Mouse (Mus musculus): ENCODE data around the gene Cntn1. TPM values are rescaled to one million over a fixed set of nuclear protein-coding genes. Genes with fewer than 3 reads are reported as not detected.

The Cntn1 gene
- polyA plus RNA-seq, 1 experiment from 2014 or later = 0.38 TPM

DNA sequence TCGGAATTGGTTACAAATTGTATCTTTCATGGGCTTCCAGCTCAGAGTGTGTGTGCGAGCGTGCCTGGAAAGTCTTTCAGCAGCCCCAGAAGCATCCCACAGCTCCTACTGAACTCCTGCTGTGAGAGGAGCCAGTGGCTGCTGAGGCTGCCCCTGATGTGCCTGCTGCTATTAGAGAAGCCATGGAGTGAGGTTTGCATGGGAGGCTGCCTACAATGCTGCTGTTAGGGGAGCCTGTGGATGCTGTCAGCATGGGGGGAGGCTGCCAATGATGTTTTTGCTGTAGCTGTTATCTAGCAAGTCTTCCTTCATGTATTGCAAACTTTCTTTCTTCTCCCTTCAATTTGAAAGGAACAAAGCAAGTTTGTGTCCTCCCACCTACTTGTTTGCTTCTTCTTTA, 217.4 kb downstream of the Cntn1 start:
- Histone ChIP-seq H3K9ac (replicated peaks; ENCODE audit: low read depth) (no peak overlapping the region), H3K9me3 (ENCODE audit: low read length) (no peaks in the 10 kb centered on the region), H3K4me1 (ENCODE audit: insufficient read depth, low read depth, low read length) (no peaks in the 10 kb centered on the region), H3K4me2 (replicated peaks; ENCODE audit: low read depth, low read length) (no peak overlapping the region), H3K4me3 (ENCODE audit: low read depth, low read length) (no peak overlapping the region), H3K27ac (ENCODE audit: low read length) (no peak overlapping the region), H3K27me3 (replicated peaks; ENCODE audit: insufficient read depth, low read length) (no peaks in the 10 kb centered on the region), H3K36me3 (ENCODE audit: insufficient read depth, low read length) (no peaks in the 10 kb centered on the region)
- TF ChIP-seq EP300 (IDR thresholded peaks at IDR 0.05) = no peak
- TF ChIP-seq CTCF (IDR thresholded peaks at IDR 0.05) = no peak
- WGBS = 53% methylated on average over 3 of the region's 3 CpGs
- ATAC-seq (no peak), DNase-seq (ENCODE audit: low spot score) (no peak)

DNA sequence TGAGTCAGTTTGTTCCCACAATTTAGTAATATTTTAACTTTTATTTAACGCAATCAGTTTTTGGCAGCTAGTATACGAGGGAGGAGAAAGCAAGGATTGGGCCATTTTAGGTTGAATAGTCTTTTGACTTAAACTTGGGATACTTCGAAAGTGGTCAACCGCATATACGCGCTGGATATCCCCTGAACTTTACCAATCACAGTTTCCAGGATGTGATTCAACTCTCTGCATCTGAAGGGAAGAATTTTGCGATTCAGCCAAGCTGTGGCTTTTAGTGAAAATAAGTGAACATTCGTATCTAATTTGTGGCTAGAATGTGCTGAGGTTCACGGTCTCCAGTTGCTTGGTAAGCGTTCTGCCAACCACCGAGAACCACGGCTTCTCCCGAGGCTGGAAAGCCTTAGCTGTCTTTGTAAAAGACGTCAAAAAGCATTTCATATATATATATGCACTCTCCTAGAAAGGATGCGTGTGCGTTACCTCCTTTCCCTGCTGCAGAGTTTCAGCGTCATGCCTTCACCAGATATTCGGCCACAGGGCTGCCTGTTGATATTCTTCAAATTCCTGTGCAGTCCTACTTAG, 217.9 kb downstream of the Cntn1 start:
- no peak for DNase-seq (ENCODE audit: low spot score)
- H3K36me3 ChIP-seq (ENCODE audit: insufficient read depth, low read length) = no peaks in the 10 kb centered on the region
- no peak overlapping the region for H3K4me3 ChIP-seq (ENCODE audit: low read depth, low read length)
- ATAC-seq = no peak
- 84% methylated on average over 18 of the region's 18 CpGs for WGBS
- no peak overlapping the region for H3K4me2 ChIP-seq (replicated peaks; ENCODE audit: low read depth, low read length)
- no peak overlapping the region for H3K27ac ChIP-seq (ENCODE audit: low read length)
- no peaks in the 10 kb centered on the region for H3K9me3 ChIP-seq (ENCODE audit: low read length)
- no peak for TF ChIP-seq EP300 (IDR thresholded peaks at IDR 0.05)
- no peak for TF ChIP-seq CTCF (IDR thresholded peaks at IDR 0.05)
- no peaks in the 10 kb centered on the region for H3K27me3 ChIP-seq (replicated peaks; ENCODE audit: insufficient read depth, low read length)
- no peak overlapping the region for H3K9ac ChIP-seq (replicated peaks; ENCODE audit: low read depth)
- no peaks in the 10 kb centered on the region for H3K4me1 ChIP-seq (ENCODE audit: insufficient read depth, low read depth, low read length)

DNA sequence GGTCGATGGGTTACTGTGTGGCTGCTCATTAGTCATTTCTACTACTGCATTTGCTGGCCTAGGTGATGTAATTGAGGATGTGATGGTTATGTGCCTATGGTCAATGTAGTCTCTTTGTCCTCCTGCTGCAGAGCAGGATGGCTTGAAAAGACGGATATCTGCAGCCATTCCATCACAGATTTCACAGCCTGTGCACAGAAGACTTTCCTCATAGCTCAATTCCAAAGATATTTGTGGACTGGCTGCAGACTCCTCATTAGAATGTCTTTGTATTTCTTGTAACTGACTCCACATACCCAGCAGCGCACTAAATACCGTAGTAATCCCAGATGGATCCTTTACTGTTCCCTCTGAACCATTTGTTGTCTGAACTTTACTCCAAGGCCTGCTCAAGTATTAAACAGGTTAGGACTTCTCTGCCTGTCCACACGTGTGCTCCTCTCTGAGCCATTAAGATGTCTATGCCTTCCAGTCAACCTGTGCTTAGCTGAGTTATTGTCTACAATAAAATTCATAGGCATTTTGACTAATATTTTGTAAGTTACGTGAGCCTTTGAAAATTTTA, 220.9 kb downstream of the Cntn1 start:
- no peak for DNase-seq (ENCODE audit: low spot score)
- H3K9me3 ChIP-seq (ENCODE audit: low read length) = no peaks in the 10 kb centered on the region
- H3K4me1 ChIP-seq (ENCODE audit: insufficient read depth, low read depth, low read length) = no peaks in the 10 kb centered on the region
- TF ChIP-seq CTCF (IDR thresholded peaks at IDR 0.05) = no peak
- no peak for TF ChIP-seq EP300 (IDR thresholded peaks at IDR 0.05)
- H3K27ac ChIP-seq (ENCODE audit: low read length) = no peak overlapping the region
- H3K36me3 ChIP-seq (ENCODE audit: insufficient read depth, low read length) = no peaks in the 10 kb centered on the region
- 78% methylated on average over 6 of the region's 6 CpGs for WGBS
- no peak for ATAC-seq
- no peak overlapping the region for H3K9ac ChIP-seq (replicated peaks; ENCODE audit: low read depth)
- no peaks in the 10 kb centered on the region for H3K27me3 ChIP-seq (replicated peaks; ENCODE audit: insufficient read depth, low read length)
- H3K4me3 ChIP-seq (ENCODE audit: low read depth, low read length) = no peak overlapping the region
- no peak overlapping the region for H3K4me2 ChIP-seq (replicated peaks; ENCODE audit: low read depth, low read length)

DNA sequence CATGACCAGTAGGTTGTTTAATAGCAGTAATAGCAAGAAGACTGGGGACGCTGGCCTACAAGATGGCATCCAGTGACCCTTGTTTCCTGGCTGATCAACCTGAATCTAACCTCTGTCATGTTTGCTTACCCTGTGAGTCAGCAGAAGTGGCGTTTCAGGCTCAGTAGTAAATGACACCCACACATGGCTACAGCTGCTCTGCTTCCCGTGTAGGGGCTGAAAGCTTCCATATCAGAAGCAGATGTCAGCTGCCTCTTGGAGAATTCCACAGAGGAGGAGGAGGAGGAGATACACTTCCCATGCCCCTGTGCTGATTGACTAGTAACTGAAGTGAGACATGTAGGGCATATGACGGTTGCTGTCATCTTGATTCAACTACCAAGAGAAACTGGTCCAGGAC, 225.9 kb downstream of the Cntn1 start:
- 33% methylated on average over 4 of the region's 4 CpGs for WGBS
- H3K27ac ChIP-seq (ENCODE audit: low read length) = no peak overlapping the region
- no peak overlapping the region for H3K9ac ChIP-seq (replicated peaks; ENCODE audit: low read depth)
- TF ChIP-seq CTCF (IDR thresholded peaks at IDR 0.05) = no peak
- no peaks in the 10 kb centered on the region for H3K36me3 ChIP-seq (ENCODE audit: insufficient read depth, low read length)
- no peaks in the 10 kb centered on the region for H3K27me3 ChIP-seq (replicated peaks; ENCODE audit: insufficient read depth, low read length)
- no peak overlapping the region for H3K4me2 ChIP-seq (replicated peaks; ENCODE audit: low read depth, low read length)
- H3K4me3 ChIP-seq (ENCODE audit: low read depth, low read length) = no peak overlapping the region
- no peaks in the 10 kb centered on the region for H3K9me3 ChIP-seq (ENCODE audit: low read length)
- ATAC-seq (no peak), DNase-seq (ENCODE audit: low spot score) (no peak)
- no peaks in the 10 kb centered on the region for H3K4me1 ChIP-seq (ENCODE audit: insufficient read depth, low read depth, low read length)

DNA sequence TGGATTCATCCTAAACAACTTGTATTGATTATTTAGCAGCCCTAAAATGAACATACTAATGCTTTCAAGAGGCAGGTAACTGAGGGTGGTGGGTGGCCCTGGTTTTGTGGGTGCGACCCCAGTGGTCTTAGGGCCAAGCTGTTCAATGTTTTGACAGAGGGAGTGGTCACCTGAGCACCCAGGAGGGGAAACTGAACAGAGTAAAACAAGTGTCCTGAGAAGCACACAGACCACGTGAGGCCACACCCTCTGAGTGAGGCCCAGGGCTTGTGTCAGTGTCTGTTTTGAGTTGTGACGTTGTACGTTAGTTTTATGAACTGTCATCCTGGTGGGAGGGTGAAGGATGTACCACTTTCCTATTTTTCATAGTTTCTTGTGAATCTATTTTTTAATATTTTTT, 227.0 kb downstream of the Cntn1 start:
- no peaks in the 10 kb centered on the region for H3K4me1 ChIP-seq (ENCODE audit: insufficient read depth, low read depth, low read length)
- H3K27me3 ChIP-seq (replicated peaks; ENCODE audit: insufficient read depth, low read length) = no peaks in the 10 kb centered on the region
- H3K27ac ChIP-seq (ENCODE audit: low read length) = no peak overlapping the region
- TF ChIP-seq EP300 (IDR thresholded peaks at IDR 0.05) (no peak), CTCF (IDR thresholded peaks at IDR 0.05) (no peak)
- no peak overlapping the region for H3K4me3 ChIP-seq (ENCODE audit: low read depth, low read length)
- H3K36me3 ChIP-seq (ENCODE audit: insufficient read depth, low read length) = no peaks in the 10 kb centered on the region
- DNase-seq (ENCODE audit: low spot score) (no peak), ATAC-seq (no peak)
- H3K9ac ChIP-seq (replicated peaks; ENCODE audit: low read depth) = no peak overlapping the region
- no peak overlapping the region for H3K4me2 ChIP-seq (replicated peaks; ENCODE audit: low read depth, low read length)
- 67% methylated on average over 4 of the region's 4 CpGs for WGBS
- H3K9me3 ChIP-seq (ENCODE audit: low read length) = no peaks in the 10 kb centered on the region

DNA sequence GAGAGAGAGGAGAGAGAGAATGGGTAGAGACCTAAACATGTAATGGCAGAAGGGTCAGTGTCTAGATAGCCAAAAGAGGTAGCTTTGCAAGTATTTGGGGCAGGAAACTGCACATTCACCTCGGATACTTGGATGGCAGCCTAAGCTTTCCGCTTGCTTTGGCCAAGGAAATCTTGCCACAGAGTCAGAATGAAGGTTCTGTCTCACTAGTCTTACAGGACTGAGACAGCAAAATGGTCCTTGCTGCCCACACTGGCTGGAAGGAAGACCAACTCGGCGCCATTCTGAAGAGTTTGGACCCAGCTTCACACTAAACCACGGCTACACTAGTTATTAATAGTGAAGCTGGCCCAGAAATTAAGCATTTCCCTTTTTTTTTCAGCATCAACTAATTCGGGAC, 230.0 kb downstream of the Cntn1 start:
- 75% methylated on average over 6 of the region's 6 CpGs for WGBS
- no peak overlapping the region for H3K4me3 ChIP-seq (ENCODE audit: low read depth, low read length)
- H3K4me1 ChIP-seq (ENCODE audit: insufficient read depth, low read depth, low read length) = no peaks in the 10 kb centered on the region
- H3K9ac ChIP-seq (replicated peaks; ENCODE audit: low read depth) = no peak overlapping the region
- no peak for ATAC-seq
- no peaks in the 10 kb centered on the region for H3K27me3 ChIP-seq (replicated peaks; ENCODE audit: insufficient read depth, low read length)
- no peak overlapping the region for H3K4me2 ChIP-seq (replicated peaks; ENCODE audit: low read depth, low read length)
- H3K36me3 ChIP-seq (ENCODE audit: insufficient read depth, low read length) = no peaks in the 10 kb centered on the region
- H3K9me3 ChIP-seq (ENCODE audit: low read length) = no peaks in the 10 kb centered on the region
- no peak for DNase-seq (ENCODE audit: low spot score)
- no peak overlapping the region for H3K27ac ChIP-seq (ENCODE audit: low read length)
- TF ChIP-seq CTCF (IDR thresholded peaks at IDR 0.05) (no peak), EP300 (IDR thresholded peaks at IDR 0.05) (no peak)

DNA sequence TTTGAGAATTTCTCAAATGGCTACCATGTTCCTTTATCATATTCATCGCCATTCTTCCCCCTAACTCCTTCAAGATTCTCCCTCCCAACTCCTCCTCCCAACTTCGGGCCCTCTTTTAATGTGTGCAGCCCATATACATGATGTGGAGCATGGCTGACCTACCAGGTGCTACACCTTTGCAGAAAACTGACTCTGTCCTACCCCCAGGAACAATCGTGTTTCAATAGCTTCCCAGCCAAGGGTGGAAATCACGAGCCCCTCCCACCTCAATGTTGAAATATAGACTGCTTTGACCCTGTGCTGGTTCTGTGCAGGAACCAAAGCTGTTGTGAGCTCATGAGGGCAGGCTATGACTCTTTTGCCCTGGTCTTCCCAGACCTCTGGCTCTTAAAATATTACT, 236.7 kb downstream of the Cntn1 start:
- no peak overlapping the region for H3K4me2 ChIP-seq (replicated peaks; ENCODE audit: low read depth, low read length)
- H3K27me3 ChIP-seq (replicated peaks; ENCODE audit: insufficient read depth, low read length) = no peaks in the 10 kb centered on the region
- DNase-seq (ENCODE audit: low spot score) = no peak
- no peaks in the 10 kb centered on the region for H3K9me3 ChIP-seq (ENCODE audit: low read length)
- no peaks in the 10 kb centered on the region for H3K36me3 ChIP-seq (ENCODE audit: insufficient read depth, low read length)
- H3K27ac ChIP-seq (ENCODE audit: low read length) = no peak overlapping the region
- no peak for TF ChIP-seq EP300 (IDR thresholded peaks at IDR 0.05)
- no peak for TF ChIP-seq CTCF (IDR thresholded peaks at IDR 0.05)
- 74% methylated on average over 4 of the region's 4 CpGs for WGBS
- H3K4me3 ChIP-seq (ENCODE audit: low read depth, low read length) = no peak overlapping the region
- no peaks in the 10 kb centered on the region for H3K4me1 ChIP-seq (ENCODE audit: insufficient read depth, low read depth, low read length)
- no peak for ATAC-seq
- H3K9ac ChIP-seq (replicated peaks; ENCODE audit: low read depth) = no peak overlapping the region

All from lung, postnatal 0 days (tissue).